8 mouse cellular contexts compared by ENCODE assay signal in the genomic region with DNA sequence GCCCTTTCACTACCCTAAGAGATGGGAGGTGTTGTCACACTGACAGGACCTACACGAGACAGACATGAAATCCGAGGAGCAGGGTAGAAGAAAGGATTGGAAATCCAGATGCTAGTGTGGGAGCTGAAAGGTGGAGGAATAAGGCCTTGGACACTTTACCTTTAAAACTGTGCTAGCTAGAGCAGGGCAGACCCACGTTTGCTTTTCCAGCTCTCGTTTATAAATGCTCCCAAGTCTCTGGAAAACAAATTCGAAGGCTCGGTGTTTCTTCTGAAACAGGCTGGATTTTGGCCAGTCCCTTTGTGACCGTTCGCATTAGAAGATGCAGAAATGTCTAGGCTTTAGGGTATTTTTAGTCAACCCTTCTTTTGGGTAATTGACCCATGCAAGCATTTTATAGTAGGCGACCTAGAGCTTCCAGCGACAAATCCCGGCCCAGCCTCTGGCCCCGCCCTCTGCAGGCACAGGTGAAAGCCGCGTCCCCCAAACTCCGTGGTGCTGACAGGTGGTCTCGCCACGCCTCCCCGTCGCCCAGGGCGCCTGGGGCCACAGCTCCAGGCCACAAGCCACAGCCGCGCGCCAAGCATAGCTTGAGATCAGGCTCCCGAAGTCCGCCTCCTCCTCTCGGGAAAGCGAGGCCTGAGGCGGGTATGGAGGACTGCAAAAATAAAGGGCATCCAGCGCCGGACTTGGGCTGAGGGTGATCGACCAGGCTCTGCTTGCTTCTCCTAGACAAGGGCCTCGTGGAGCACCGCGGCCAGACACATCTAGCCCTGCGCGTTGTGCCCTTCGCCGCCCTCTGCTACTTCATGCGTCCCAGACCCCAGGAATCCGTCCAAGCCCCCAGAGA. TPM values are rescaled to one million over a fixed set of nuclear protein-coding genes. Genes with fewer than 3 reads are reported as not detected.
DNase-seq lines count a peak whose midpoint lies in the region; ATAC-seq and TF ChIP-seq lines count a peak whose summit lies in the region.

No protein-coding gene starts in this region.

- 5% methylated on average over 40 of the region's 40 CpGs for WGBS in lung, embryonic 14.5 days
- WGBS in limb, embryonic 11.5 days: 2% methylated on average over 40 of the region's 40 CpGs
- WGBS in neural tube, embryonic 13.5 days: 3% methylated on average over 39 of the region's 40 CpGs

- H3K4me1 ChIP-seq in lung, embryonic 14.5 days (ENCODE audit: insufficient read depth): peaks cover 8% of the 10 kb centered on the region
- H3K4me1 ChIP-seq in erythroblast, embryonic 14.5 days (ENCODE audit: control insufficient read depth): no peaks in the 10 kb centered on the region
- peaks cover 14% of the 10 kb centered on the region; the same call in 1 of the 2 replicates for H3K4me1 ChIP-seq in limb, embryonic 11.5 days (ENCODE audit: control insufficient read depth, insufficient read depth, low read length)
- H3K4me1 ChIP-seq in neural tube, embryonic 13.5 days (replicated peaks): peaks cover 31% of the 10 kb centered on the region

- H3K27ac ChIP-seq in lung, embryonic 14.5 days (ENCODE audit: low read depth): peak overlapping the region; percentile 96
- H3K27ac ChIP-seq in limb, embryonic 11.5 days (replicated peaks; ENCODE audit: low read depth, low read length): peak overlapping the region; percentile 47; the same call in 1 of the 2 replicates
- no peak overlapping the region for H3K27ac ChIP-seq in neural tube, embryonic 13.5 days (replicated peaks)

- DNase-seq in lung, embryonic 14.5 days: peak; percentile 62
- no peak for DNase-seq in lung, postnatal 36 days
- peak; percentile 23 for DNase-seq in brain, adult 2 months (ENCODE audit: low read depth, low spot score)
- DNase-seq in heart, postnatal 4 days: peak; percentile 67
- DNase-seq in limb, embryonic 11.5 days (ENCODE audit: low spot score): peak; percentile 69
- no peak for DNase-seq in c-Kit-positive CD71-positive TER-119-positive erythroid progenitor cells, embryonic 14.5 days (ENCODE audit: low spot score)

- peak overlapping the region; percentile 71 for H3K4me3 ChIP-seq in lung, embryonic 14.5 days (ENCODE audit: low read depth, low read length)
- H3K4me3 ChIP-seq in erythroblast, embryonic 14.5 days (replicated peaks): peak overlapping the region; percentile 41
- H3K4me3 ChIP-seq in limb, embryonic 11.5 days (ENCODE audit: low read depth, low read length): peak overlapping the region; percentile 67
- H3K4me3 ChIP-seq in neural tube, embryonic 13.5 days: peak overlapping the region; percentile 67

- TF ChIP-seq CTCF in lung, embryonic 14.5 days (IDR thresholded peaks at IDR 0.05; ENCODE audit: low read depth): no peak

- H3K4me2 ChIP-seq in lung, embryonic 14.5 days: peak overlapping the region; percentile 98
- peak overlapping the region; percentile 98 for H3K4me2 ChIP-seq in limb, embryonic 11.5 days (ENCODE audit: low read depth, severe bottlenecking)
- peak overlapping the region; percentile 99 for H3K4me2 ChIP-seq in neural tube, embryonic 13.5 days

- H3K27me3 ChIP-seq in lung, embryonic 14.5 days (ENCODE audit: insufficient read depth, low read length): no peaks in the 10 kb centered on the region
- peaks cover 69% of the 10 kb centered on the region for H3K27me3 ChIP-seq in erythroblast, embryonic 14.5 days (ENCODE audit: control insufficient read depth)
- H3K27me3 ChIP-seq in limb, embryonic 11.5 days (ENCODE audit: control insufficient read depth, insufficient read depth, low read length): no peaks in the 10 kb centered on the region
- H3K27me3 ChIP-seq in neural tube, embryonic 13.5 days: peaks cover 19% of the 10 kb centered on the region

- H3K9me3 ChIP-seq in lung, embryonic 14.5 days (ENCODE audit: low read depth, low read length): no peaks in the 10 kb centered on the region
- peaks cover 8% of the 10 kb centered on the region; the same call in 1 of the 2 replicates for H3K9me3 ChIP-seq in erythroblast, embryonic 14.5 days (ENCODE audit: control insufficient read depth, low read length)
- no peaks in the 10 kb centered on the region for H3K9me3 ChIP-seq in limb, embryonic 11.5 days (ENCODE audit: control insufficient read depth, low read length)
- no peaks in the 10 kb centered on the region for H3K9me3 ChIP-seq in neural tube, embryonic 13.5 days

- H3K9ac ChIP-seq in lung, embryonic 14.5 days: peak overlapping the region; percentile 85
- peak overlapping the region; percentile 74 for H3K9ac ChIP-seq in limb, embryonic 11.5 days (ENCODE audit: low read length)
- peak overlapping the region; percentile 69 for H3K9ac ChIP-seq in neural tube, embryonic 13.5 days

- ATAC-seq in lung, embryonic 14.5 days (ENCODE audit: insufficient read depth): peak; percentile 40
- ATAC-seq in limb, embryonic 11.5 days (ENCODE audit: insufficient number of reproducible peaks, low FRiP score, low TSS enrichment, low read depth): peak; percentile 17; the same call in 1 of the 2 replicates
- ATAC-seq in neural tube, embryonic 13.5 days (ENCODE audit: low read depth): peak; percentile 17; the same call in 1 of the 2 replicates

- H3K36me3 ChIP-seq in lung, embryonic 14.5 days (ENCODE audit: insufficient read depth): no peaks in the 10 kb centered on the region
- H3K36me3 ChIP-seq in erythroblast, embryonic 14.5 days (ENCODE audit: control insufficient read depth): no peaks in the 10 kb centered on the region
- no peaks in the 10 kb centered on the region for H3K36me3 ChIP-seq in limb, embryonic 11.5 days (ENCODE audit: control insufficient read depth, insufficient read depth, low read length)
- no peaks in the 10 kb centered on the region for H3K36me3 ChIP-seq in neural tube, embryonic 13.5 days

RNA-seq across cellular contexts. Expression of a gene that starts 0.8 kb away (rescaled TPM):
- 3.8 and 4.6 TPM in 2 replicates for polyA plus RNA-seq in lung, embryonic 14.5 days (2014; fragmentation: Nextera tagmentation; extraction: Ambion mirVana)
- 0.01 and 0.14 TPM in 2 replicates for polyA plus RNA-seq in erythroblast, embryonic 14.5 days (2012)
- 10 to 100 TPM; 76.5 to 84.4 TPM for total RNA-seq in heart, postnatal 4 days (2021)
- polyA plus RNA-seq in limb, embryonic 11.5 days (2014; fragmentation: Nextera tagmentation; extraction: Ambion mirVana): 2.1 and 3.0 TPM in 2 replicates
- 3.1 and 4.5 TPM in 2 replicates for polyA plus RNA-seq in neural tube, embryonic 13.5 days (2015; fragmentation: Nextera tagmentation; extraction: Ambion mirVana)

RNA-seq across cellular contexts. Expression of a gene that starts 49.9 kb away (rescaled TPM):
- 42.6 and 43.9 TPM in 2 replicates for polyA plus RNA-seq in lung, embryonic 14.5 days (2014; fragmentation: Nextera tagmentation; extraction: Ambion mirVana)
- 2.4 and 2.7 TPM in 2 replicates for polyA plus RNA-seq in erythroblast, embryonic 14.5 days (2012)
- 10 to 100 TPM; 26.4 to 26.8 TPM for total RNA-seq in heart, postnatal 4 days (2021)
- 29.5 and 35.2 TPM in 2 replicates for polyA plus RNA-seq in limb, embryonic 11.5 days (2014; fragmentation: Nextera tagmentation; extraction: Ambion mirVana)
- polyA plus RNA-seq in neural tube, embryonic 13.5 days (2015; fragmentation: Nextera tagmentation; extraction: Ambion mirVana): 22.2 and 24.4 TPM in 2 replicates

RNA-seq across cellular contexts. Expression of a gene that starts 59.8 kb away (rescaled TPM):
- polyA plus RNA-seq in lung, embryonic 14.5 days (2014; fragmentation: Nextera tagmentation; extraction: Ambion mirVana): 79.6 and 86.0 TPM in 2 replicates
- polyA plus RNA-seq in erythroblast, embryonic 14.5 days (2012): 0.04 TPM in 2 replicates
- 10 to 100 TPM; 53.6 to 54.1 TPM for total RNA-seq in heart, postnatal 4 days (2021)
- 99.2 and 111 TPM in 2 replicates for polyA plus RNA-seq in limb, embryonic 11.5 days (2014; fragmentation: Nextera tagmentation; extraction: Ambion mirVana)
- 100 and 110 TPM in 2 replicates for polyA plus RNA-seq in neural tube, embryonic 13.5 days (2015; fragmentation: Nextera tagmentation; extraction: Ambion mirVana)

Comparison
In these comparisons a context has a peak if more than half of its experiments do, and no peak if none do; other contexts are left out.
1. DNase-seq: peak in lung, embryonic 14.5 days (single experiment), brain, adult 2 months (single experiment), heart, postnatal 4 days (single experiment) and limb, embryonic 11.5 days (single experiment); none in lung, postnatal 36 days (single experiment) and c-Kit-positive CD71-positive TER-119-positive erythroid progenitor cells, embryonic 14.5 days (single experiment).
2. RNA of a gene that starts 59.8 kb away (polyA plus RNA-seq): 100 to 110 TPM in neural tube, embryonic 13.5 days, 99.2 to 111 TPM in limb, embryonic 11.5 days and 79.6 to 86.0 TPM in lung, embryonic 14.5 days; 0.04 TPM in erythroblast, embryonic 14.5 days; every median in the first group is over 10 times any median in the second.
3. Peak in every context shown above with its lines, with median percentiles within 50 percentile points of each other: ATAC-seq, H3K4me2 ChIP-seq, H3K4me3 ChIP-seq and H3K9ac ChIP-seq.